Mouse (Mus musculus): Measurements from ENCODE around the gene Rhd.
"Not testable (repeated sequence)": the region's sequence is repeated elsewhere in the genome, so short reads cannot be mapped to it uniquely, and the experiment has no call there.

The Rhd gene

GRCm38 (mm10) chr4:134863937-134864729 lies at the start of gene Rhd:
TSS of gene Rhd (plus strand) at chr4:134864536.
- DNase-seq (ENCODE audit: low spot score in 2 of 2) = no peak

- DNase-seq (ENCODE audit: low spot score in 2 of 2) = no peak
These were observed 46.6 kb upstream of the Rhd start for GRCm38 (mm10) chr4:134817706-134818105.

DNA sequence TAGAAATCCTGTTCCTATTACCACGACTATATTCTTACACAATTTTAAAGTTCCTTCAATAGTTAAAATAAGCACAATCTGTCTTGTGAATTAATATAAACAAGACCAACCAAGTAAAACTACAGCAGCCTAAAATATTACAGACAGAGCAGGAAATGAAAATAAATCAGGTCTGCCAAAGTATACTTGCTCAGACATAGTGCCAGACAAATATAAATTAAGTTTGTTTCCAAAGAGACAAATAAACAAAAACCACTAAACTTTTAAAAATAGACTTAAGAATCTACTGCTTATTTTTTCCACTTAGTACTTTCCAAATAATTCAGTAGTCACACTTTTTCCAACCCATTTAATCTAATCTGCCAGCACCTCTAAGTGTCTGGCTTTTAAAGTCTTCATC lies 43.3 kb upstream of the Rhd start:
- no peak for DNase-seq (ENCODE audit: low spot score in 2 of 2)

GRCm38 (mm10) chr4:134823560-134823959 lies 40.8 kb upstream of the Rhd start:
- no peak for DNase-seq (ENCODE audit: low spot score in 2 of 2)

GRCm38 (mm10) chr4:134825864-134826263 lies 38.5 kb upstream of the Rhd start:
- not testable (repeated sequence) for DNase-seq (ENCODE audit: low spot score in 2 of 2)

DNA sequence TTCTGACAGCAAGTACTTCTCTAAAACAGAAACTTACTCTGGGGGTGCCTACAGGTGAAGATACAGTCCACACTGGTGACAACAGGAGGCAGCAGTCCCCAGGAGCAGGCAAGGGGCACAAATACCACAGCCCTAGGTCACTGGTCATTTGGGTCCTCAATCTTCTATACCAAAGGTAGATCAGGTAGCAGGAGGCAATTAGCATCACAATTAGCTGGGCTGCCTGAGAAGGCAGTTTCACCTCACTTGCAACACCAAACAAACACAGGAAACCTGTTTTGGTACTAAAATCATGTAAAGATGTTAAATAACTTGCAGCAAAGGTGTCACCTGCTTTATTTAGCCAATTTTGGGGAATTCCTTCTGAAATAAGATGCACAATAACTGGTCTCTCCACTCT lies 38.0 kb upstream of the Rhd start:
- no peak for DNase-seq (ENCODE audit: low spot score in 2 of 2)

GRCm38 (mm10) chr4:134827806-134828205 lies 36.5 kb upstream of the Rhd start:
- DNase-seq (ENCODE audit: low spot score in 2 of 2) = no peak

DNA sequence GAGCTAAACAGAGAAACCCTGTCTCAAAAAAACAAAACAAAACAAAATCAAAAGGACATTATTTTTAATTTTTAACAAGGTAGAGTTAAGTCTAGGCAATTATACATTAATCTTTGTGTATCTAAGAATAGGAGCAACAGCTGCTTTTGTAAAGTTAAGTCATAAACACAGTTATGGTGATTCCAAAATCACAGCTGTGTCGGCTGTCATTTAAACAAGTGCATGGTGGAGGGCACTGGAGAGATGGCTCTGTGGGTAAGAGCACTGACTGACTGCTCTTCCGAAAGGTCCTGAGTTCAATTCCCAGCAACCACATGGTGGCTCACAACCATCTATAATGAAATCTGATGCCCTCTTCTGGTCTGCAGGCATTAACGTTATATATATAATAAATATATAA lies 32.4 kb upstream of the Rhd start:
- DNase-seq (ENCODE audit: low spot score in 2 of 2) = no peak

DNA sequence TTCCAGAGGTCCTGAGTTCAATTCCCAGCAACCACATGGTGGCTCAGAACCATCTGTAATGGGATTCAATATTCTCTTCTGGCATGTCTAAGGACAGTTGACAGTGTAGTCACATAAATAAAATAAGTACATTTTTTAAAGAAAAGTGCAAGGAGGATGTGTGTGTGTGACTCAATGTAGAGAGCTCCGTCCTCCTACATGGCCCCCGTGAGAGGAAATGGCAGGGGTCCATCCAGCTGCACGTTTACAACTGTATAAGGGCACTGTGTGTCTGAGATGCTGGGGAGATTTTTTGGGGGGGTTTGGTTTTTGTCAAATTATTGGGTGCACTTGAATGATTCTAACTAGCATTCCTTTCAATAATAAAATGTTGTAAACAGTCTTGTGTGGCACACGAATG lies 28.9 kb upstream of the Rhd start:
- DNase-seq (ENCODE audit: low spot score in 2 of 2) = no peak

DNA sequence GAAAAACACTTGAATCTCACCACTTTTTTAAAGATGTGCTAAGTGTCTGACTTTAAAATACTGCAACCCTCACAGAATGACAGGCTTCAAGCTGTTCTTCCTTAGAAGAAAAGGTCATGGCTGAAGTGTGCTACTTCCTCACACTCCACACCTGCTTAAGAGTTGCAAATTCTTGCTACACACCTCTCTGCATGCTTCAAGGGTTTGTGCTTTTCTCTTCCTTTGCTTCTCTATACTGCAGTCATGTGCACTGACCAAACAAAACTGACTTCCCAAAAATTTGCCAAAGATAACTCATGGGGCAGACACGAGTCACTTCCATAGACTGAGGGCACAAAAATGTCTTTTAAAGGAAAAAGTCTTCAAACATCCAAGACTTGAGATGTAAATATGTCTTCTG lies 26.1 kb upstream of the Rhd start:
- no peak for DNase-seq (ENCODE audit: low spot score in 2 of 2)

GRCm38 (mm10) chr4:134838706-134839105 lies 25.6 kb upstream of the Rhd start:
- DNase-seq (ENCODE audit: low spot score in 2 of 2) = not testable (repeated sequence)

DNA sequence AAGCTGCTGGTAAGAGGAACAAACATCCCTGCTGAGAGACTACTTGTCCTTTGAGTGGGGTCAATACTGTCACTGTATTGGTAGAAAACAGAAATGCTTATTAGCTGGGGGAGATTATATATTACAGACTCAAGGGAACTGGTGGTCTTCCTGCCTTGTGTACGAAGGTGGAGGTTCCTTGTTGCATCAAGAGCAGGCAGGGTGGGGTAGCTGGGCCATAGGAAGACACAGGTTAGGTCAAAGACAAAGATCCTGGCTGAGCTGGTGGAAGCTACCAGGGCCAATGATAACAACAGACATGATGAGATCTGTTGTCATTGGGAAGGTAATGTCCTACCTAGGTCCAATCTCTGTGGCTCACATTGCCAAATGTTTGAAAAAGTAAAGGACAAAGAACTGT lies 24.1 kb upstream of the Rhd start:
- no peak for DNase-seq (ENCODE audit: low spot score in 2 of 2)

DNA sequence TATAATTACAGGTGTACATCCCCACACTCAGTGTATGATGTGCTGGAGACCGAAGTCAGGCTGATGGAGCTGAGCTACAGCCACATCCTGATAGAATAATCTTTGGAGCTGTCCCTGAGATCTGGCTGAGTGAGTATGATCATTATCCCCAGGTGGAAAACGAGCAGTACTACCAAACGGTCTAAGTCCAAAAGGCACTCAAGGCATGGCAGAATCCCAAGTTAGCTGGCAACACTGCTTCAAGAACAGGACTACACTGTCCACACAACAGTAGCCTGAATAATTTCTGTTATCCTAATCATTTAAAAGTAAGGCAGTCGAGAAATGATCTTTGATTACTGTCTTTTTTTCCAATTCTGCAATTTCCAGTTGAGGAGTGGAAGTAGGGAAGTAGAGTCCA lies 20.8 kb upstream of the Rhd start:
- DNase-seq (ENCODE audit: low spot score in 2 of 2) = no peak

GRCm38 (mm10) chr4:134847587-134847986 lies 16.7 kb upstream of the Rhd start:
- no peak for DNase-seq (ENCODE audit: low spot score in 2 of 2)

GRCm38 (mm10) chr4:134850551-134850950 lies 13.8 kb upstream of the Rhd start:
- DNase-seq (ENCODE audit: low spot score in 2 of 2) = no peak

GRCm38 (mm10) chr4:134851236-134851635 lies 13.1 kb upstream of the Rhd start:
- DNase-seq (ENCODE audit: low spot score in 2 of 2) = no peak

DNA sequence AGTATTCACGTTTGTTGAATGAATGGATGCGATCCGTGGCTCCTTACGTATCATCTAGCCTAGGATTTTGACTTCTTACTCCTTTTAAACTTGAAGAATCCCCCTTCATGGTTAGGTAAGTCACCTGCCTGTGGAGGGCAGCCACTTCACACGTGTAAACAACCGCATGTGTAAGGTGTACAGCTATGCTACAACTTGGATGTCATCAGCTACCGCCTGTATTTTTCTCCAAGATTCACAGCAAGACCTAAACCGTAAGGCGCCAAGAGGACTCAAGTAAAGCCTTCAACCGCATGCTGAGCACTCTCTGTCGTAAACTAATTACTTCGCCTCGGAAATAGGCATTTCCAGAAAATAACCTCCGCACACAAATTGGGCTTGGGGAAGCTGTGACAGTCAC lies 12.5 kb upstream of the Rhd start:
- DNase-seq (ENCODE audit: low spot score in 2 of 2) = no peak

- peak in 1 of 2 experiments; percentile 11 for DNase-seq (ENCODE audit: low spot score in 2 of 2)
These were observed 11.7 kb upstream of the Rhd start for GRCm38 (mm10) chr4:134852438-134853255.

DNA sequence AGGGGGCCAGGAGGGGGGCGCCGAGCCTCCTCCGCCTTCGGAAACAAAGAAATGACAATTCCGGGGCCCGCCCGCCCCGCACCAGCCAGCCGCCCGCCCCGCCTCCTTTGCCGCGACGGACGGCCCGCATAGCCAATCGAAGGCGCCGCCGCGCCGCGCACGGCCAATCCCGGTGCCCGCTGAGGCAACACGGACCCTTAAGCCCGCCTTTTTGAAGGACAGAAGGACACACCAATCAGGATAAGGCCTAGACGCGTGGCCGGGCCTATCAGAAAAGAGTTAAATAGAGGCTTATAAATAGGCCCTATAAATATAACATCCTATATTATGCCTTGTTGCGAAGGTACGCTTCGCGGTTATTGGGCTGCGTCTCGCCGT lies 11.1 kb upstream of the Rhd start, which contains the start of gene Maco1:
Gene Maco1 (minus strand): TSS at position 87 of the 378 bp plus-strand sequence.
- DNase-seq (ENCODE audit: low spot score in 2 of 2) = peak; percentile 99 to 100

- DNase-seq (ENCODE audit: low spot score in 2 of 2) = peak; percentile 90 to 95
These were observed 10.5 kb upstream of the Rhd start for GRCm38 (mm10) chr4:134853637-134854485.

DNA sequence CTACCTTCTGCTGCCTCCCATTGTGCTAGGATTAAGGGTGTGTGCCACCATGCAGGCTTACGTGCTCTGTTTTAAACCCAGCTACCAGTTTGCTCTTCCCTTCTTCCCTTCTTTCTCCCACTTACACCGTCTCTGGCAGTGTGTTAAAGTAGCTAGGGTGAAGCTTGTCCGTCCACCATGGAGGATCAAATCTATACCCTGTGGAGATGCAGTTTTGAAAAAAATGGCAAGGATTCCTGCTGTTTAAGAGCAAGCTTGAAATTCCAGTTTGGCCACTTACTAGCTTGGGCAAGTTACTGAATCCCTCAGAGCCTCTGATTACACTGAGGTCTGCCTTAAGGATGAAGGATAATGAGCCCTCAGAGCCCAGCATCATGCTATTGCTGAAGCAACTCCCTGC lies 9.0 kb upstream of the Rhd start:
- DNase-seq (ENCODE audit: low spot score in 2 of 2) = no peak

DNA sequence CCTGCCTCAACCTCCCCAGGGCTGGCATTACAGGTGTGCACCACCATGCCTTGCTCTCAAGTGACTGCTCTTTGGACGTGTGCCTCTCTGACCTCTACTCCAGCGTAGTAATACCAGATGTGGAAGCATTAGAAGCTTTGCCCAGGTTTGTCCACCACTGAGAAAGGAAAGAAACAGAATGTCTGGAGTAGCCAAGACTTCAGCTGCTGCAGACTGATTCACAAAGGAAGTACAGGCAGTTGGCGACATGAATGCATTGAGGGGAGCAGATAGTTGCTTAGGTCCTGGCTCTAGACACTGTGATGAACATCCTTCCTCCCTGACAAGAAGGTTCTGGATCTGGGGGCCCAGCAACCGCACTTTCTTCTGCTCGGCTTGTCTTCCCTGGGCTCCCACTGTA lies 8.3 kb upstream of the Rhd start:
- DNase-seq (ENCODE audit: low spot score in 2 of 2) = no peak

Measured in left cerebral cortex, adult 9 months (tissue).